Mouse (Mus musculus) kidney, postnatal 10 days (tissue): ENCODE measurements around the gene Vmn1r185.
"Not testable (repeated sequence)": the region's sequence is repeated elsewhere in the genome, so short reads cannot be mapped to it uniquely, and the experiment has no call there.

Source experiments
- DNase-seq: peaks from one replicate; pipeline ENCODE4 v3.0.0; 2021; ENCODE audit warnings: mixed read lengths

Gene Vmn1r185

GRCm38 (mm10) chr7:26618364-26618763 lies at the start of gene Vmn1r185:
Gene Vmn1r185 (minus strand): TSS chr7:26618464.
- DNase-seq: not testable (repeated sequence)

GRCm38 (mm10) chr7:26667466-26667865 lies 49.2 kb upstream of the Vmn1r185 start:
- not testable (repeated sequence) for DNase-seq

- DNase-seq: no peak
Observed at GRCm38 (mm10) chr7:26666011-26666410, 47.7 kb upstream of the Vmn1r185 start.

- no peak for DNase-seq
Observed at GRCm38 (mm10) chr7:26589774-26590173, 28.5 kb downstream of the Vmn1r185 start.

- no peak for DNase-seq
Observed at GRCm38 (mm10) chr7:26589077-26589476, 29.2 kb downstream of the Vmn1r185 start.
